Mouse (Mus musculus): ENCODE measurements around the gene Hint1. TPM values are rescaled to one million over a fixed set of nuclear protein-coding genes. Genes with fewer than 3 reads are reported as not detected.
A peak's percentile ranks its signal among the peaks of the same experiment; 100 is the strongest.

Hint1 gene
- total RNA-seq, 2 experiments from 2014 or later: 259 to 264 TPM

GRCm38 (mm10) chr11:54860256-54861038, 5.7 kb upstream of the Hint1 start, which contains the start of gene Lyrm7:
Gene Lyrm7, minus strand, starts transcription at chr11:54860916.
- intact Hi-C loops (cut with DNase I): loop anchor here (1.0 to 10.0 kb wide), 4 partner anchors 58 to 296 kb away; partner anchors contain the start of gene Cdc42se2
- DNase-seq: peak; percentile 95 to 96

- intact Hi-C loops (cut with DNase I): loop anchor here (2.0 to 10.0 kb wide), 3 partner anchors 59 to 297 kb away; partner anchors contain the start of gene Cdc42se2
- DNase-seq: no peak
Measured at GRCm38 (mm10) chr11:54861471-54862420, 4.4 kb upstream of the Hint1 start.

DNA sequence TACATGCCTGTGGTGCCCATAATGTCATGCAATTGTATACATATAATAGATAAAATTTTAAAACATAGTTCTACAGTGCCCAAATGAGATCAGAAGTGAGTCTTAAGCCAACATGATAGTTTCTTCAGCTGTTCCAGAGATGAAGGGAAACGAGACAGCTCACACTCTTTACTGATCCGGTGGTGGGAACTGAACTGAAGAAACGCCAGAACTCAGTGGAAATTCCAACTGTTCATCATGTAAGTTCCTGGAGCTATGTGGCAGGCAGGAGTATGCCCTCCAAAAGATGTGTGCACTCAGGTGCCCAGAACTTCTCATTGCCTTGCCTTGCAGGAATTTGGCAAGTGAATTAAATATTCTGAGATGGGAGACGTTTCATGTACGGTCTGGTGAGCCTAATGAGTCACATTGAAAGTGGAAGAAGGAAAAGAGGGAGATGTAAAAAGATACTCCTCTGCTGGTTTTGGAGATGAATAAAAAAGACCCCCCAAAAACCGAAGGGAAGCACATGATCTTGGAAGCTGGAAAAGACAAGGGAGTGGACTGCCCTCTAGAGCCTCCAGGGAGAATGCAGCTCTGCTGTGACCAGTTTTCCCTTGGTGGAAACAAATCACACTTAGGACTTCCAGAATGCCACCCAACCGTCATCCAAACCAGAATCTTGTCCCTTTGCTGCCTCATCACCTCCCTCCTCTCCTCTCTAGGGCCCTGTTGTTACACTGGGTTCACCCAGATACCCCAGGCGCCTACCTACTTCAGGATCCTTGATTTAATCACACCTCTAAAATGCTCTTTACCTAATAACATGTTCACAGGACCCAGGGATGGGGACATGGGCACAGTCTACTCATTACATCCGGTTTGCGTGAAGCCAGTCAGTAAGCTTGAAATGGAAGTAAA, 3.3 kb upstream of the Hint1 start:
- intact Hi-C loops (cut with DNase I): loop anchor here (5.0 to 10.0 kb wide), 2 partner anchors 61 to 298 kb away; no protein-coding TSS in a partner anchor
- peak; percentile 53 to 66 for DNase-seq

DNA sequence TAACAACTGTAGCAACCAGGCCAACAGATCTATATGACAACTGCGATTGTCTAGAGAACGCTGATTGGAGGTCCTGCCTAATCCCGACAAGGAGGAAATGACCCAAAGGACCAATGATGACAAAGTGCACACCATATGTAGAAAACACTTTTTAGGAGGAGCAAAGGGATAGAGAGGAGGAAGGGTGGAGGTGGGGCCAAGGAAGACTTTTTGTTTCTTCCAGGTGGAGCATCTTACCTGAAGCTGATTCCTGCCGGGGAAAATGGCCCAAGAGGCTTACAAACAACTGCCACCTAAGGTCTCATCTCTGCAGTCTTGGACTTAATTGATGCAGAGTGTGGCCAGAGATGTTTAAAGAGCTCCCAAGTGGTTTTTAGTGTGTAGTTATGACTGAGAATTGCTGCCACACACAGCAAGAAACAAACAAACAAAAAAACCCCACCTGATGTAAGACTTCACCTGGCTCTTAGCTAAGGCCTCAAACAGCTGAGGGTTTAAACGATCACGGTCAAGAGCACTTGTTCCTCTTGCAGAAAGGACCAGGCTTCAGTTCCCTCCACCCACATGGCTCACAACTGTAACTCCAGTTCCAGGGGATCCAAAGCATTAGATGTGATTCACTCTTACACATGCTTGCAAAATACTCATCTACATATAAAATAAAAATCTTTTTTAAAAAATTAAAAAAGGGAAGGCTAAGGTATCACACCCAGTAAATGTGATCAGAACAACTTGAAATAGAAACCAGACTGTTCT, 675 bp upstream of the Hint1 start:
- intact Hi-C loops (cut with DNase I): loop anchor here (10.0 kb wide), 1 partner anchor 301 kb away; no protein-coding TSS in a partner anchor
- no peak for DNase-seq

DNA sequence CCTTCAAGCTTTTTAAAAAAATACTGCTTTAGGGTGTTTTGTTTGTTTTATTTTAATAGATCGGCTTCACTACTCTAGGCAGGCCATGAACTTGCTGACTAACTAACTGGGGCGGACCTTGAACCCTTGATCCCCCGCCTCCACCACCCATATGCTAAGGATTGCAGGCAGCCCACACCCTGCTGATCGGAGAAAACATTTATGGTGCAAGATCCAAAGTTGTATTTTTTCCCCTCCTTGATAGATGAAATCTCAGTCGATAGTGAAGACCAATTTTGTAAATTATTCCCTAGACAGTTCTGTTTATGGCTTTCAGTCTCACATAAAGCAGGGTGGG, 834 bp downstream of the Hint1 start:
- no peak for DNase-seq
- intact Hi-C loops (cut with DNase I): loop anchor here (10.0 kb wide), 1 partner anchor 302 kb away; no protein-coding TSS in a partner anchor

DNA sequence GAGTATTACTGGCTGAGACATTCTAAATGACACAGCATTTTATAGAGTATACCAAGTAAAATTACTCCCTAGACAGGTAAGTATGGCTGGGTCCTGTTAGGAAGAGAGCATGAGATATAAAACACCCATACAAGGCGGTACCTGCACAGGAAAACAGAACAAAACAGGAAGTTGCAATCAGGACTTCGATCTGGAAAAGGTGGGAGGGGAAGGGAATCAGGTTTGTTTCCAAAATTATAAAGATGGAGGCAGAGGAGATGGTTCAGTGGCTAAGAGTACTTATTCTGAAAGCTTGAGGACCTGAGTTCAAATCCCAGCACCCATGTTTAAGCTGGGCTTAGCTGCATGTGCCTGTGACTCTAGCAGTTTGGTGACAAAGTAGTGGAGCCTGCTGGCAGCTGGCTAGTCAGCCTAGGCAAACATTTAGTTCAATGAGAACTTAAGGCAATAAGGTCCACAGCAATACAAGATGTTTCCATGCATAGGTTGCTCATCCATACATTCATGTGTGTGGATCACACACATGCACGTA, 1.8 kb downstream of the Hint1 start:
- intact Hi-C loops (cut with DNase I): loop anchor here (10.0 kb wide), 1 partner anchor 303 kb away; no protein-coding TSS in a partner anchor
- no peak for DNase-seq

GRCm38 (mm10) chr11:54868445-54868844, 2.3 kb downstream of the Hint1 start:
- DNase-seq: no peak
- intact Hi-C loops (cut with DNase I): loop anchor here (10.0 kb wide), 1 partner anchor 304 kb away; no protein-coding TSS in a partner anchor

GRCm38 (mm10) chr11:54869318-54869717, 3.1 kb downstream of the Hint1 start:
- intact Hi-C loops (cut with DNase I): loop anchor here (10.0 kb wide), 1 partner anchor 305 kb away; no protein-coding TSS in a partner anchor
- no peak for DNase-seq

DNA sequence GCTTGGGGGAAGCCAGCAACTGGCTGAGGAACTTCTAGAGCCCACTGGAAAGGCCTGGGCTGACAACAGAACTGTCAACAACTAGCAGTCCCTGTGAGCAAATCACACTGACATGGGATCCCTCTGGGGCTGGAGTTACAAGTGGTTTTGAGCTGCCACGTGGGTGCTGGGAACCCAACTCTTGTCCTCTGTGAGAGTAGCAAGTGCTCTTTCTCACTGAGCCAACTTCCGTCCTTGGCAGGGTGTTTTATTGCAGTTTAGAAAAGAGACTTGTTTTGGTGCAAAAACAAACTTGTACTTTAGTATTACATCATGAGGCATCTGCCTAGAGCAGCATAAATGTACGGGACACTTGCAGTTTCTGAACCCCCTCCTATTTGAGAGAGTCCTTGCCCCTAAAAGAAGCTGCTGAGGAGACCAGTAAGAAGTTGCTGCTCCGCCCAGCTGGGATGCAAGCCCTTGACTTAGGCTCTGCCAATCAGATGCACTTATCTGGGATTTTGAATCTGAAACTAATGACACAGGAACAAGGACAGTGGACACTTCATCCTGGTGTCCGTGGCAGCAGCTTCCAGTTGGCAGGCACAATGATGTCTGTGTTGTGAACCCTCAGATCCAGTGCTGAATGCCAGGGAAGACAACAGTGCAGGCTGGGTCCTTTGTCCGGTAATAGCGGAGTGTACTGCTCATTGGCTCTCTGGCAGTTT, 5.8 kb downstream of the Hint1 start:
- intact Hi-C loops (cut with DNase I): no loop called here
- no peak for DNase-seq

DNA sequence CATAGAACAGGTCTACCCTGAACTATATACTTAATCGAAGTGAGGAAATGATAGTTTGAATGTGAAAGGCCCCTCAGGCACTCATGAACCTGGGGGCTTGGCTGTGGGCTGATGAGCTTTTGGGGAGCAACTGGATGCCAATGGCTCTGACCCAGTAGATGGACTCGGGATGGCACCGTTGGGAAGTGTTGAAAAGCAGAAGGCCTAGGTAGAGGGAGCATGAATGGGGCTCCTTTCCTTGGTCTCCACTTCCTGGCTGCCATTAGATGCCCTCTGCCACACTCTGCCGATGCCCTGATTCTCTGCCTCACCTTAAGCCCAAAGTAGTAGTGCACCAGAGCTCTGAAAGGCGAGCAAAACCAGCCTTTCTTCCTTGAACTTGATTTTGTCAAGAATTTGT, 9.8 kb downstream of the Hint1 start:
- no peak for DNase-seq
- intact Hi-C loops (cut with DNase I): loop anchor here (5.0 kb wide), 3 partner anchors 161 to 281 kb away; no protein-coding TSS in a partner anchor

DNA sequence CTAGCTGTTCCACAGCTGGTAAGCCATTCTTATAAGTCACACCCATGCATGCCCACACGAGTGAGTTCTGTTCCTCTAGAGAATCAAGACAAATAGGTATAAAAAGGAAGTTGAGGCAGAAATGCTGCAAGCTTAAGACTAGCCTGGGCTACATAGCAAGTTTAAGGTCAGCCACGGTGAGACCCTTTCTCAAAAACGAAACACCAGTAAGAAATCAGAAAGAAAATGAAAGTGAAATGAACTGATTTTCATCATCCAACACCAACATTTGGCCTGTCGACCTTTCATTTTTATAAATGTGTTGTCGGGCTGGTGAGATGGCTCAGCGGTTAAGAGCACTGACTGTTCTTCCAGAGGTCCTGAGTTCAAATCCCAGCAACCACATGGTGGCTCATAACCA, 12.7 kb downstream of the Hint1 start:
- intact Hi-C loops (cut with DNase I): loop anchor here (1.0 to 5.0 kb wide), 5 partner anchors 105 to 278 kb away; no protein-coding TSS in a partner anchor
- DNase-seq: no peak

DNA sequence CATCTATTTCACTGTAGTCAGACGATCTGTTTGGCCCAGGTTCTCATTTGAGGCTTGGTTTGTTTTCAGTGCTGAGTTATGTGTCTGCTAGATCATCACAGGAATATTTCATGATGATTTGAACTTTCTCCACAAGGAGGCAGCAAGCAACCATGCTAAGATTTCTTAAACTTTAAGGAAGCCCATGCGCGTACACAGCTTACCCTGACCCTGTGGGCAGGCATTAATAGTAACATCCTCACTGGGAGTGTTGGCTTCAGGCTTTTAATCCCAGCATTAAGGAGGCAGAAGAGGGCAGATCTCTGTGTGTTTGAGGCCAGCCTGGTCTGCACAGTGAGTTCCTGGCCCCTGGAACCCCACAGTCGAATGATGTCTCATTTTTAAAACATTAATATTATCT, 13.3 kb downstream of the Hint1 start:
- peak; percentile 45 to 78 for DNase-seq
- intact Hi-C loops (cut with DNase I): loop anchor here (1.0 to 5.0 kb wide), 5 partner anchors 105 to 278 kb away; no protein-coding TSS in a partner anchor

- no peak for DNase-seq
- intact Hi-C loops (cut with DNase I): loop anchor here (1.0 to 5.0 kb wide), 6 partner anchors 47 to 277 kb away; no protein-coding TSS in a partner anchor
Measured at GRCm38 (mm10) chr11:54879922-54880321, 13.7 kb downstream of the Hint1 start.

DNA sequence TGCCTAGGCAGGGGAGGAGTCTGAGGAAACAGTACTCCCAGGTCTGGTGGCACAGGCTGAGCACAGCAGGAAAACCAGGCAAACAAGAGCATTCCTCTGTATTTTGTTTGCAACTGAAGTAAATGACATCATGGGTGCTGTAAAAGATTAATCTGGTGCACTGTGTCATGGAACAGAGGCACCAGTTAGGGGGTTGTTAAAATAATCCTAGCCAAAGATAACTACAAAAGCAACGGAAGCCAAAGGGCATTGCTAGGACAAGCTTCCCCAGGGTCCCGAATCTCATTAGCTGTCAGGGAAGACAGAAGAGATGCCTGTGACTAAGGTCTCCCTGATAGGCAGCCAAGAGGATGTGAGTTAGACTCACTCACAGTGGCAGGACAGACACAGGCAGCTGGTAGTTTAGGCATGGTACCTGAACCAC, 14.9 kb downstream of the Hint1 start:
- intact Hi-C loops (cut with DNase I): no loop called here
- no peak for DNase-seq

DNA sequence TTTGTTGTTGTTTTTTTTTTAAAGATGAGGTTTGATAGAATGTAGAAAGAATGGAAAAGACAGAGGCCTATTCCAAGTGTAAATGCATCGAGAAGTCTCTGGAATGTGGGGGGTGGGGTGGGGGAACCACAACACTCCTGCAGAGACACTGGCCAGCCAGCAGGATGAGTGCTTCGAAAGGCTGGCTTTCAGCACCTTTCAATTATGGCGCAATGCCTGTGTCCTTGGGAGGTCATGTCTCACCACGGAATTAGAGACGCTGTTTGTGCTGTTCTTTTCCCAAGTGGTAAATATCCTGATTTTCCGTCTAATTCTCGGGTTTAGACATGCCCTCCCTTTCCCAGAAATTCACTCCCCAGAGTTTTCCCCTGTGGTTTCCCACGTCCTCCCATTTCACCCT, 16.5 kb downstream of the Hint1 start:
- intact Hi-C loops (cut with DNase I): no loop called here
- peak; percentile 68 to 75 for DNase-seq

- intact Hi-C loops (cut with DNase I): no loop called here
- no peak for DNase-seq
Measured at GRCm38 (mm10) chr11:54884197-54884828, 18.1 kb downstream of the Hint1 start.

DNA sequence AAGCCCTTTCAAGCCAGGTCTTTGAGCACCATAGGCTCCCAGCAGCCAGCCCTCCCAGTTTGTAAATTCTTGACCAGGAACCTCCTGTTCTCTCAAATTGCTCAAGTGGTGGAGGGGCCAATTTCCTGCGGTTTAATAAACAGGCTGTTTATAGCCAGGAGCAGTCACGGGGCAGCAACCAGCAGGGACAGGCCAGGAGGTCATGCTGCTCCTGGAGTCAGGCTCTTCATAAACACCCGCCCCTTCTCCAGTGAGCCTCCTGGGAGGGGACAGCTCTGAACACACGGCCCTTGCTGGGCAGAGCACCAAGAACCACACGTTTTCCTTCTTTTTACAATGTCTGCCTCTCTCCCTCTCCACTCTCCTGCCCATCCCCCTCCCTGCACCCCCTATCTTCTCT, 18.8 kb downstream of the Hint1 start:
- intact Hi-C loops (cut with DNase I): no loop called here

More for the DNA sequence above, 18.8 kb downstream of the Hint1 start:
- peak; percentile 60 to 70 for DNase-seq

All from heart, postnatal 14 days (tissue).